Mouse (Mus musculus) neural tube, embryonic 15.5 days (tissue): ENCODE results near the gene Kirrel3. TPM values are rescaled to one million over a fixed set of nuclear protein-coding genes. Genes with fewer than 3 reads are reported as not detected.

Source experiments
- ATAC-seq: fragments of 200-750 bp; cut with Nextera tagmentation; 2 replicates; pipeline ENCODE4 v1.8.0; 2017; ENCODE audit warnings: mild to moderate bottlenecking, moderate TSS enrichment, moderate library complexity; ENCODE audit not compliant: low FRiP score
- H3K27ac ChIP-seq: fragments of 300-500 bp; sonication (generic); replicated peaks from 2 replicates; pipeline ENCODE4 v1.5.1; 2015; ENCODE audit warnings: mild to moderate bottlenecking, inconsistent platforms
- H3K27me3 ChIP-seq: fragments of 300-500 bp; sonication (generic); replicated peaks from 2 replicates; pipeline ENCODE4 v1.6.1; 2015; ENCODE audit warnings: inconsistent platforms
- H3K36me3 ChIP-seq: fragments of 300-500 bp; sonication (generic); 2 replicates; pipeline ENCODE4 v1.6.1; 2015; ENCODE audit warnings: inconsistent platforms
- H3K4me1 ChIP-seq: fragments of 300-500 bp; sonication (generic); 2 replicates; pipeline ENCODE4 v1.6.1; 2015; ENCODE audit warnings: inconsistent platforms
- H3K4me2 ChIP-seq: fragments of 300-500 bp; sonication (generic); 2 replicates; pipeline ENCODE4 v1.6.1; 2015; ENCODE audit warnings: inconsistent platforms, mild to moderate bottlenecking, moderate library complexity
- H3K4me3 ChIP-seq: fragments of 300-500 bp; sonication (generic); replicated peaks from 2 replicates; pipeline ENCODE4 v1.5.1; 2015; ENCODE audit warnings: mild to moderate bottlenecking, inconsistent platforms
- H3K9ac ChIP-seq: fragments of 300-500 bp; sonication (generic); replicated peaks from 2 replicates; pipeline ENCODE4 v1.6.1; 2015; ENCODE audit warnings: mild to moderate bottlenecking, inconsistent platforms
- H3K9me3 ChIP-seq: fragments of 300-500 bp; sonication (generic); replicated peaks from 2 replicates; pipeline ENCODE4 v1.6.1; 2016; ENCODE audit warnings: inconsistent platforms
- WGBS: fragments of 180-500 bp; shearing (Covaris S2); methylation state at CpG from one replicate; pipeline ENCODE4 v1.1.7; 2015; ENCODE audit warnings: mixed read lengths; 5-methylcytosine and 5-hydroxymethylcytosine counted together
- polyA plus RNA-seq: library from polyadenylated mRNA; unstranded; fragments of >200 nt; fragmentation: Nextera tagmentation; extraction: Ambion mirVana; gene quantifications from 2 replicates; pipeline ENCODE4 v1.2.1, GENCODE M21; 2015

Kirrel3 gene
- polyA plus RNA-seq, 1 experiment from 2014 or later: 43.7 TPM

- H3K4me2 ChIP-seq: no peak overlapping the region
- no peak overlapping the region for H3K27ac ChIP-seq
- ATAC-seq: no peak
- no peaks in the 10 kb centered on the region for H3K36me3 ChIP-seq
- H3K4me3 ChIP-seq: no peak overlapping the region
- no peaks in the 10 kb centered on the region for H3K9me3 ChIP-seq
- no peak overlapping the region for H3K9ac ChIP-seq
- H3K4me1 ChIP-seq: no peaks in the 10 kb centered on the region
- H3K27me3 ChIP-seq: no peaks in the 10 kb centered on the region
- WGBS: 92% methylated on average over 2 of the region's 2 CpGs
Measured at GRCm38 (mm10) chr9:34478494-34478893, 7.2 kb upstream of the Kirrel3 start.

GRCm38 (mm10) chr9:34483236-34483635, 2.5 kb upstream of the Kirrel3 start:
- ATAC-seq: no peak
- Histone ChIP-seq H3K4me2 (no peak overlapping the region), H3K27ac (no peak overlapping the region), H3K9me3 (no peaks in the 10 kb centered on the region), H3K4me3 (no peak overlapping the region), H3K4me1 (peaks cover 20% of the 10 kb centered on the region), H3K36me3 (no peaks in the 10 kb centered on the region), H3K9ac (no peak overlapping the region), H3K27me3 (no peaks in the 10 kb centered on the region; the same call in 1 of the 2 replicates)
- WGBS: 54% methylated on average over 2 of the region's 2 CpGs

- no peak overlapping the region for H3K4me2 ChIP-seq
- H3K27ac ChIP-seq: no peak overlapping the region
- H3K4me1 ChIP-seq: peaks cover 25% of the 10 kb centered on the region
- H3K27me3 ChIP-seq: peaks cover under 1% of the 10 kb centered on the region; the same call in 1 of the 2 replicates
- ATAC-seq: no peak
- H3K4me3 ChIP-seq: no peak overlapping the region
- no peaks in the 10 kb centered on the region for H3K36me3 ChIP-seq
- no peaks in the 10 kb centered on the region for H3K9me3 ChIP-seq
- no peak overlapping the region for H3K9ac ChIP-seq
- 46% methylated on average over 6 of the region's 6 CpGs for WGBS
Measured at GRCm38 (mm10) chr9:34484665-34485064, 1.0 kb upstream of the Kirrel3 start.

- WGBS: under 1% methylated on average over 9 of the region's 9 CpGs
- H3K27ac ChIP-seq: peak overlapping the region; percentile 82
- H3K4me2 ChIP-seq: peak overlapping the region; percentile 73
- peak overlapping the region; percentile 62 for H3K9ac ChIP-seq
- peak; percentile 25 for ATAC-seq
- H3K9me3 ChIP-seq: no peaks in the 10 kb centered on the region
- no peaks in the 10 kb centered on the region for H3K36me3 ChIP-seq
- peaks cover 14% of the 10 kb centered on the region for H3K27me3 ChIP-seq
- peaks cover 54% of the 10 kb centered on the region for H3K4me1 ChIP-seq
- peak overlapping the region; percentile 72 for H3K4me3 ChIP-seq
Measured at GRCm38 (mm10) chr9:34488267-34488666, 2.6 kb downstream of the Kirrel3 start.

- Histone ChIP-seq H3K9ac (peak overlapping the region; percentile 62), H3K27ac (peak overlapping the region; percentile 82), H3K4me3 (peak overlapping the region; percentile 72), H3K36me3 (no peaks in the 10 kb centered on the region), H3K27me3 (peaks cover 14% of the 10 kb centered on the region), H3K9me3 (no peaks in the 10 kb centered on the region), H3K4me2 (peak overlapping the region; percentile 73), H3K4me1 (peaks cover 58% of the 10 kb centered on the region)
- WGBS: under 1% methylated on average over 50 of the region's 53 CpGs
- ATAC-seq: peak; percentile 80
Measured at GRCm38 (mm10) chr9:34488700-34489315, 3.1 kb downstream of the Kirrel3 start.

- Histone ChIP-seq H3K27me3 (peaks cover 14% of the 10 kb centered on the region), H3K36me3 (no peaks in the 10 kb centered on the region), H3K4me1 (peaks cover 58% of the 10 kb centered on the region), H3K4me2 (peak overlapping the region; percentile 73), H3K27ac (peak overlapping the region; percentile 82), H3K9me3 (no peaks in the 10 kb centered on the region), H3K4me3 (peak overlapping the region; percentile 72), H3K9ac (peak overlapping the region; percentile 62)
- 2% methylated on average over 13 of the region's 13 CpGs for WGBS
- no peak for ATAC-seq
Measured at GRCm38 (mm10) chr9:34489316-34489710, 3.6 kb downstream of the Kirrel3 start.

GRCm38 (mm10) chr9:34489760-34490159, 4.1 kb downstream of the Kirrel3 start:
- H3K9ac ChIP-seq: peak overlapping the region; percentile 62
- H3K36me3 ChIP-seq: no peaks in the 10 kb centered on the region
- peaks cover 60% of the 10 kb centered on the region for H3K4me1 ChIP-seq
- H3K9me3 ChIP-seq: no peaks in the 10 kb centered on the region
- peak overlapping the region; percentile 73 for H3K4me2 ChIP-seq
- ATAC-seq: no peak
- H3K4me3 ChIP-seq: peak overlapping the region; percentile 72
- H3K27ac ChIP-seq: no peak overlapping the region
- peaks cover 14% of the 10 kb centered on the region; the same call in 1 of the 2 replicates for H3K27me3 ChIP-seq
- 23% methylated on average over 5 of the region's 5 CpGs for WGBS

- 36% methylated on average over 3 of the region's 3 CpGs for WGBS
- peak overlapping the region; percentile 72; the same call in 1 of the 2 replicates for H3K4me3 ChIP-seq
- H3K4me2 ChIP-seq: peak overlapping the region; percentile 73
- no peaks in the 10 kb centered on the region for H3K9me3 ChIP-seq
- no peaks in the 10 kb centered on the region for H3K36me3 ChIP-seq
- no peak overlapping the region for H3K9ac ChIP-seq
- peaks cover 52% of the 10 kb centered on the region for H3K4me1 ChIP-seq
- H3K27me3 ChIP-seq: peaks cover 14% of the 10 kb centered on the region; the same call in 1 of the 2 replicates
- no peak for ATAC-seq
- H3K27ac ChIP-seq: no peak overlapping the region
Measured at GRCm38 (mm10) chr9:34492121-34492520, 6.4 kb downstream of the Kirrel3 start.

GRCm38 (mm10) chr9:34493571-34493970, 7.9 kb downstream of the Kirrel3 start:
- peak overlapping the region; percentile 73 for H3K4me2 ChIP-seq
- peaks cover 14% of the 10 kb centered on the region; the same call in 1 of the 2 replicates for H3K27me3 ChIP-seq
- no peaks in the 10 kb centered on the region for H3K36me3 ChIP-seq
- no peak overlapping the region for H3K9ac ChIP-seq
- H3K9me3 ChIP-seq: no peaks in the 10 kb centered on the region
- no peak overlapping the region for H3K27ac ChIP-seq
- H3K4me3 ChIP-seq: no peak overlapping the region
- H3K4me1 ChIP-seq: peaks cover 40% of the 10 kb centered on the region
- no peak for ATAC-seq
- 18% methylated on average over 2 of the region's 2 CpGs for WGBS

GRCm38 (mm10) chr9:34498126-34498525, 12.4 kb downstream of the Kirrel3 start:
- Histone ChIP-seq H3K4me2 (no peak overlapping the region), H3K27me3 (no peaks in the 10 kb centered on the region), H3K4me1 (peaks cover 23% of the 10 kb centered on the region), H3K9me3 (no peaks in the 10 kb centered on the region), H3K9ac (no peak overlapping the region), H3K4me3 (no peak overlapping the region), H3K27ac (no peak overlapping the region), H3K36me3 (no peaks in the 10 kb centered on the region)
- ATAC-seq: no peak
- WGBS: 83% methylated on average over 2 of the region's 2 CpGs

GRCm38 (mm10) chr9:34498651-34499050, 13.0 kb downstream of the Kirrel3 start:
- WGBS: 2% methylated on average over 5 of the region's 5 CpGs
- Histone ChIP-seq H3K27me3 (no peaks in the 10 kb centered on the region), H3K9ac (no peak overlapping the region), H3K4me3 (no peak overlapping the region), H3K27ac (no peak overlapping the region), H3K36me3 (no peaks in the 10 kb centered on the region), H3K9me3 (no peaks in the 10 kb centered on the region), H3K4me1 (peaks cover 17% of the 10 kb centered on the region), H3K4me2 (no peak overlapping the region)
- ATAC-seq: peak; percentile 67; the same call in 1 of the 2 replicates

- 59% methylated on average over 2 of the region's 2 CpGs for WGBS
- H3K27me3 ChIP-seq: no peaks in the 10 kb centered on the region
Measured at GRCm38 (mm10) chr9:34507164-34507563, 21.5 kb downstream of the Kirrel3 start.

More at GRCm38 (mm10) chr9:34507164-34507563, 21.5 kb downstream of the Kirrel3 start:
- no peaks in the 10 kb centered on the region for H3K9me3 ChIP-seq
- peaks cover 18% of the 10 kb centered on the region for H3K4me1 ChIP-seq
- ATAC-seq: no peak
- no peak overlapping the region for H3K9ac ChIP-seq
- H3K4me3 ChIP-seq: no peak overlapping the region
- no peak overlapping the region for H3K27ac ChIP-seq
- no peaks in the 10 kb centered on the region for H3K36me3 ChIP-seq
- H3K4me2 ChIP-seq: no peak overlapping the region
